ENCODE assay signal across 10 mouse cellular contexts in genomic region chr8:121263390-121263775, GRCm38 (mm10).
A peak's percentile ranks its signal among the peaks of the same experiment; 100 is the strongest.
DNase-seq lines count a peak whose midpoint lies in the region; ATAC-seq and TF ChIP-seq lines count a peak whose summit lies in the region.
"Had no signal": no experiment of that assay in that cellular context is flagged by ENCODE, and none has a peak within 500 bp of the region (broad histone marks: within the 10 kb centered on the region; RNA-seq: fewer than 3 reads in every experiment).

No protein-coding gene starts in this region.

- no peak for TF ChIP-seq POLR2A in heart, adult 2 months (IDR thresholded peaks at IDR 0.05; ENCODE audit: insufficient read depth, low read depth, low read length)

- no peaks in the 10 kb centered on the region for H3K79me2 ChIP-seq in heart, adult 2 months (replicated peaks; ENCODE audit: control insufficient read depth, insufficient read depth, low read length)

- TF ChIP-seq CTCF in heart, adult 2 months (IDR thresholded peaks at IDR 0.05) = no peak
- TF ChIP-seq CTCF in lung, embryonic 14.5 days (IDR thresholded peaks at IDR 0.05; ENCODE audit: low read depth) = no peak

- intact Hi-C loops in heart, adult 2 months (cut with DNase I) = loop anchor here (2.0 kb wide), 2 partner anchors 71 to 119 kb away; no protein-coding TSS in a partner anchor
- intact Hi-C loops in heart, postnatal 14 days (cut with DNase I) = loop anchor here (5.0 kb wide), 2 partner anchors 69 to 124 kb away; no protein-coding TSS in a partner anchor

- no peak overlapping the region for H3K9ac ChIP-seq in heart, adult 2 months (ENCODE audit: low read depth, low read length)
- H3K9ac ChIP-seq in embryonic facial prominence, embryonic 13.5 days = no peak overlapping the region
- no peak overlapping the region for H3K9ac ChIP-seq in lung, embryonic 14.5 days
- H3K9ac ChIP-seq: liver, embryonic 14.5 days had no signal

- no peak for TF ChIP-seq EP300 in heart, adult 2 months (IDR thresholded peaks at IDR 0.05; ENCODE audit: insufficient read depth, low read depth, low read length)

- H3K9me3 ChIP-seq in embryonic facial prominence, embryonic 13.5 days = no peaks in the 10 kb centered on the region
- no peaks in the 10 kb centered on the region for H3K9me3 ChIP-seq in lung, embryonic 14.5 days (ENCODE audit: low read depth, low read length)

- H3K27me3 ChIP-seq in heart, adult 2 months (ENCODE audit: control insufficient read depth, insufficient read depth, low read length) = no peaks in the 10 kb centered on the region
- H3K27me3 ChIP-seq in embryonic facial prominence, embryonic 13.5 days = peaks cover 30% of the 10 kb centered on the region
- no peaks in the 10 kb centered on the region for H3K27me3 ChIP-seq in lung, embryonic 14.5 days (ENCODE audit: insufficient read depth, low read length)

- H3K4me1 ChIP-seq in heart, adult 2 months (ENCODE audit: control insufficient read depth, insufficient read depth, low read length) = peaks cover 14% of the 10 kb centered on the region
- H3K4me1 ChIP-seq in embryonic facial prominence, embryonic 13.5 days = peaks cover 18% of the 10 kb centered on the region
- peaks cover 22% of the 10 kb centered on the region for H3K4me1 ChIP-seq in lung, embryonic 14.5 days (ENCODE audit: insufficient read depth)

- ATAC-seq in embryonic facial prominence, embryonic 13.5 days (ENCODE audit: insufficient number of reproducible peaks, insufficient read depth, low FRiP score, low TSS enrichment, low read depth) = no peak
- ATAC-seq in lung, embryonic 14.5 days (ENCODE audit: insufficient read depth) = no peak; the same call in 1 of the 2 replicates
- no peak for ATAC-seq in megakaryocyte-erythroid progenitor cell, adult 5-6 weeks (replicated peaks; ENCODE audit: low FRiP score, low TSS enrichment, poor library complexity, severe bottlenecking)
- no peak for ATAC-seq in megakaryocyte, adult 5-6 weeks (ENCODE audit: poor library complexity, severe bottlenecking)

- H3K4me3 ChIP-seq in heart, adult 2 months = no peak overlapping the region
- H3K4me3 ChIP-seq in embryonic facial prominence, embryonic 13.5 days = no peak overlapping the region
- no peak overlapping the region for H3K4me3 ChIP-seq in lung, embryonic 14.5 days (ENCODE audit: low read depth, low read length)

- no peak for DNase-seq in heart, adult 2 months
- DNase-seq in heart, postnatal 14 days = no peak
- peak; percentile 39 for DNase-seq in kidney, adult 9 months
- DNase-seq in lung, embryonic 14.5 days = no peak
- no peak for DNase-seq in c-Kit-positive CD71-positive TER-119-positive erythroid progenitor cells, embryonic 14.5 days (ENCODE audit: low spot score)
- DNase-seq: cerebellum, postnatal 14 days had no signal

- no peaks in the 10 kb centered on the region for H3K36me3 ChIP-seq in heart, adult 2 months (ENCODE audit: control insufficient read depth, insufficient read depth, low read length)
- no peaks in the 10 kb centered on the region for H3K36me3 ChIP-seq in embryonic facial prominence, embryonic 13.5 days
- no peaks in the 10 kb centered on the region for H3K36me3 ChIP-seq in lung, embryonic 14.5 days (ENCODE audit: insufficient read depth)

- H3K4me2 ChIP-seq in embryonic facial prominence, embryonic 13.5 days = peak overlapping the region; percentile 3; the same call in 1 of the 2 replicates
- H3K4me2 ChIP-seq in lung, embryonic 14.5 days = peak overlapping the region; percentile 36

- WGBS in heart, adult 2 months = 47% methylated on average over 14 of the region's 14 CpGs
- WGBS in embryonic facial prominence, embryonic 13.5 days = 64% methylated on average over 14 of the region's 14 CpGs
- WGBS in lung, embryonic 14.5 days = 18% methylated on average over 14 of the region's 14 CpGs

- peak overlapping the region; percentile 77 for H3K27ac ChIP-seq in heart, adult 2 months
- peak overlapping the region; percentile 14; the same call in 1 of the 2 replicates for H3K27ac ChIP-seq in embryonic facial prominence, embryonic 13.5 days
- no peak overlapping the region; the same call in 1 of the 2 replicates for H3K27ac ChIP-seq in lung, embryonic 14.5 days (ENCODE audit: low read depth)
- H3K27ac ChIP-seq: liver, embryonic 14.5 days had no signal
